Mouse (Mus musculus) midbrain, embryonic 13.5 days (tissue): Measurements from ENCODE around the gene Ces2a. TPM values are rescaled to one million over a fixed set of nuclear protein-coding genes. Genes with fewer than 3 reads are reported as not detected.

Experiments
- ATAC-seq: fragments of 200-750 bp; cut with Nextera tagmentation; 2 replicates; pipeline ENCODE4 v1.8.0; 2017; ENCODE audit warnings: mild to moderate bottlenecking, moderate TSS enrichment, moderate library complexity
- H3K27ac ChIP-seq: fragments of 300-500 bp; sonication (generic); 2 replicates; pipeline ENCODE4 v1.5.1; 2015; ENCODE audit warnings: inconsistent platforms, mild to moderate bottlenecking, moderate library complexity
- H3K27me3 ChIP-seq: fragments of 300-500 bp; sonication (generic); 2 replicates; pipeline ENCODE4 v1.6.1; 2015; ENCODE audit warnings: mild to moderate bottlenecking, inconsistent platforms
- H3K36me3 ChIP-seq: fragments of 300-500 bp; sonication (generic); 2 replicates; pipeline ENCODE4 v1.6.1; 2015; ENCODE audit warnings: mild to moderate bottlenecking, inconsistent platforms
- H3K4me1 ChIP-seq: fragments of 300-500 bp; sonication (generic); replicated peaks from 2 replicates; pipeline ENCODE4 v1.6.1; 2015; ENCODE audit warnings: inconsistent platforms
- H3K4me2 ChIP-seq: fragments of 300-500 bp; sonication (generic); replicated peaks from 2 replicates; pipeline ENCODE4 v1.6.1; 2015; ENCODE audit warnings: moderate library complexity, mild to moderate bottlenecking, inconsistent platforms
- H3K4me3 ChIP-seq: fragments of 300-500 bp; sonication (generic); replicated peaks from 2 replicates; pipeline ENCODE4 v1.5.1; 2015; ENCODE audit warnings: mild to moderate bottlenecking, inconsistent platforms
- H3K9ac ChIP-seq: fragments of 300-500 bp; sonication (generic); replicated peaks from 2 replicates; pipeline ENCODE4 v1.6.1; 2015; ENCODE audit warnings: mild to moderate bottlenecking, inconsistent platforms
- H3K9me3 ChIP-seq: fragments of 300-500 bp; sonication (generic); 2 replicates; pipeline ENCODE4 v1.6.1; 2016; ENCODE audit warnings: mild to moderate bottlenecking, inconsistent platforms
- WGBS: fragments of 180-500 bp; shearing (Covaris S2); methylation state at CpG from one replicate; pipeline ENCODE4 v1.1.7; 2015; 5-methylcytosine and 5-hydroxymethylcytosine counted together
- polyA plus RNA-seq: library from polyadenylated mRNA; unstranded; fragments of >200 nt; fragmentation: Nextera tagmentation; extraction: Ambion mirVana; gene quantifications from 2 replicates; pipeline ENCODE4 v1.2.1, GENCODE M21; 2015

Gene Ces2a
- polyA plus RNA-seq: not detected in 2 replicates

DNA sequence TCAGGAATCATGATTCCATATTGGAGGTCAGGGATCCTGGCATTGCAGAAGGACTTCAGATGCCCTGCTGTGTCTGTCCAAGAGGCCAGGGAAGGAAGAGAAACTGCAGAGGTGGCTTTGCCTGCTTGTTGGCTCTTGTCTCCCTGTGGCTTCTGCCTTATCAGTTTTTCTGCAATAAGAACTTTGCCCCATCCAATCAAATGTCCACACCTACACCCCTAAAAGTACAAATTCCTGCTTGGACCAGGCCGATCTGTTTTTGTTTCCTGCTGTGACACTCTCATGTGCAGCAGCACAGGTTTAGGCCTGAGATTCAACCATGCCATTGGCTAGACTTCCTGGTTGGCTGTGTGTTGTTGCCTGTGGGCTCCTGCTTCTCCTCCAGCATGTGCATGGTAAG is at the start of gene Ces2a:
Gene Ces2a (plus strand): TSS at position 251 of the 400 bp plus-strand sequence.
- ATAC-seq: no peak
- Histone ChIP-seq H3K9ac (no peak within 1 kb of the TSS), H3K27me3 (no peaks in the 10 kb centered on the region), H3K4me1 (no peaks in the 10 kb centered on the region), H3K36me3 (no peaks in the 10 kb centered on the region), H3K4me2 (no peak within 1 kb of the TSS), H3K4me3 (no peak within 1 kb of the TSS), H3K9me3 (no peaks in the 10 kb centered on the region), H3K27ac (no peak within 1 kb of the TSS)
- WGBS: 81% methylated on average over 1 of the region's 1 CpGs

DNA sequence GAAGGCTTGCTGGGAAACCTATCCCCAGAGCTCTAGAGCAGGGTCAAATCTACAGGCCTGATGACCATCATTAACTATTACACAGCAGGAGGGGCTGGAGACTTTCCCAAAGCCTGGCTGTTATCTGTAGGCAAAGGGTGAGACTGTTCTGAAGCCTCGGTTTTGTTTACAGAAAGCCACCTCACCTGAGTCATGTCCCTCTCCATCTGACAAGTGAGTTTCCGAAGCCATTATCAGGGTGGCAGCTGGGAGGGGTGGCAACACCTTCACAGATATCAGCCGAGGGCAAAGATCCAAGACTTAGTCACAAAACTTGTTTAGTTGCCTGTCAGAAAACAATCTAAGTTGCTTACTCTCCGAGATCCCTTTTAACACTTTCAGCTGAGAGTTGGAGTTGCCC is 45.4 kb upstream of the Ces2a start:
- Histone ChIP-seq H3K4me1 (no peaks in the 10 kb centered on the region), H3K4me3 (no peak overlapping the region), H3K27ac (no peak overlapping the region), H3K9me3 (no peaks in the 10 kb centered on the region), H3K36me3 (no peaks in the 10 kb centered on the region), H3K27me3 (no peaks in the 10 kb centered on the region), H3K4me2 (no peak overlapping the region), H3K9ac (no peak overlapping the region)
- 85% methylated on average over 4 of the region's 4 CpGs for WGBS
- ATAC-seq: no peak

- no peaks in the 10 kb centered on the region for H3K4me1 ChIP-seq
- no peak for ATAC-seq
- WGBS: 95% methylated on average over 2 of the region's 2 CpGs
Measured at GRCm38 (mm10) chr8:104698556-104698955, 35.2 kb upstream of the Ces2a start.

GRCm38 (mm10) chr8:104701900-104702299 is 31.9 kb upstream of the Ces2a start:
- Histone ChIP-seq H3K4me2 (no peak overlapping the region), H3K9ac (no peak overlapping the region), H3K4me1 (no peaks in the 10 kb centered on the region), H3K4me3 (no peak overlapping the region), H3K9me3 (no peaks in the 10 kb centered on the region), H3K36me3 (no peaks in the 10 kb centered on the region), H3K27me3 (no peaks in the 10 kb centered on the region), H3K27ac (no peak overlapping the region)
- ATAC-seq: no peak
- 81% methylated on average over 2 of the region's 2 CpGs for WGBS

More at GRCm38 (mm10) chr8:104698556-104698955, 35.2 kb upstream of the Ces2a start:
- Histone ChIP-seq H3K36me3 (no peaks in the 10 kb centered on the region), H3K9ac (no peak overlapping the region), H3K4me2 (no peak overlapping the region), H3K27ac (no peak overlapping the region), H3K9me3 (no peaks in the 10 kb centered on the region), H3K27me3 (no peaks in the 10 kb centered on the region), H3K4me3 (no peak overlapping the region)

GRCm38 (mm10) chr8:104721166-104721565 is 12.6 kb upstream of the Ces2a start:
- Histone ChIP-seq H3K27ac (no peak overlapping the region), H3K9ac (no peak overlapping the region), H3K9me3 (no peaks in the 10 kb centered on the region), H3K4me3 (no peak overlapping the region), H3K4me1 (no peaks in the 10 kb centered on the region), H3K27me3 (no peaks in the 10 kb centered on the region), H3K36me3 (no peaks in the 10 kb centered on the region), H3K4me2 (no peak overlapping the region)
- ATAC-seq: no peak
- 86% methylated on average over 8 of the region's 8 CpGs for WGBS

GRCm38 (mm10) chr8:104731451-104731850 is 2.4 kb upstream of the Ces2a start:
- Histone ChIP-seq H3K36me3 (no peaks in the 10 kb centered on the region), H3K9me3 (no peaks in the 10 kb centered on the region), H3K27ac (no peak overlapping the region), H3K4me1 (no peaks in the 10 kb centered on the region), H3K9ac (no peak overlapping the region), H3K4me2 (no peak overlapping the region), H3K4me3 (no peak overlapping the region), H3K27me3 (no peaks in the 10 kb centered on the region)
- 92% methylated on average over 4 of the region's 4 CpGs for WGBS
- no peak for ATAC-seq

DNA sequence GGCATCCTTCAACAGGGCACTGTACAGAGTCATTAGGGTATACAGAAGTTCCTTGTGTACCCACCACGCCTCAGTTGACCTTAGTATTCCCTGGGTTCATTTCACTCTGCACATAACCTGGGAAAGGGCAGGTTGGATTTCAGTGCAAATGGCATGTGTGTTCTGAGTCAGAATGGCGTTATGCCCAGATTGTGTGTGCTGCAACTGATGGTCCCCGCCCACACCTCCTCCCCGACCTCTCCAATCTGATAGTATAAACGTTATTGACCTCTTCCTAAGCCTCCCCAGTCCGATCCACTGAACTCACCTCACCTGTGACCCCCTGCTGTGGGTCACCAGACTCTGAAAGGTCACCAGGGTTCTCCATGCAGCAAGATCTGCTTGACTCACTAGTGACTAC is 1.8 kb upstream of the Ces2a start:
- no peaks in the 10 kb centered on the region for H3K27me3 ChIP-seq
- no peaks in the 10 kb centered on the region for H3K9me3 ChIP-seq
- H3K4me1 ChIP-seq: no peaks in the 10 kb centered on the region
- no peak for ATAC-seq
- H3K36me3 ChIP-seq: no peaks in the 10 kb centered on the region
- no peak overlapping the region for H3K4me3 ChIP-seq
- H3K27ac ChIP-seq: no peak overlapping the region
- WGBS: 74% methylated on average over 6 of the region's 6 CpGs
- H3K4me2 ChIP-seq: no peak overlapping the region
- H3K9ac ChIP-seq: no peak overlapping the region

GRCm38 (mm10) chr8:104742039-104742438 is 8.2 kb downstream of the Ces2a start:
- Histone ChIP-seq H3K9ac (no peak overlapping the region), H3K9me3 (no peaks in the 10 kb centered on the region), H3K4me3 (no peak overlapping the region), H3K27ac (no peak overlapping the region), H3K27me3 (no peaks in the 10 kb centered on the region), H3K4me2 (no peak overlapping the region), H3K4me1 (no peaks in the 10 kb centered on the region), H3K36me3 (no peaks in the 10 kb centered on the region)
- 84% methylated on average over 1 of the region's 1 CpGs for WGBS
- no peak for ATAC-seq

DNA sequence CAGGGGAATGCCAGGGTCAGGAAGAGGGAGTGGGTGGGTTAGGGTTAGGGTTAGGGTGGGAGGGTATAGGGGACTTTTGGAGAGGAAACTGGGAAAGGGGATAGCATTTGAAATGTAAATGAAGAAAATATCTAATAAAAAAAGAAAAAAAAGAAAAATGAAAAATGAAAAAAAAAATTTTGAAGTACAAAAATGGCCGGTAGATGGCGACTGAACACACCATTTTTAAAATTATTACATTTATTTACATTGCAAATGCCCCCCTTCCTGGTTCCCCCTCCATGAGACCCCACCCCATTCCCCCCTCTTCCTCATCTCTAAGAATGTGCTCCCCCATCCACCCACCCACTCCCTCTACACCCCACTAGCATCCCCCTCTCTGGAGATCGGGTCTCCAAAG is 9.6 kb downstream of the Ces2a start:
- no peak for ATAC-seq
- H3K36me3 ChIP-seq: no peaks in the 10 kb centered on the region
- H3K4me2 ChIP-seq: no peak overlapping the region
- no peak overlapping the region for H3K4me3 ChIP-seq
- H3K9me3 ChIP-seq: no peaks in the 10 kb centered on the region
- H3K4me1 ChIP-seq: no peaks in the 10 kb centered on the region
- no peak overlapping the region for H3K27ac ChIP-seq
- WGBS: 69% methylated on average over 3 of the region's 3 CpGs
- H3K9ac ChIP-seq: no peak overlapping the region
- H3K27me3 ChIP-seq: no peaks in the 10 kb centered on the region

- Histone ChIP-seq H3K4me2 (no peak overlapping the region), H3K27me3 (no peaks in the 10 kb centered on the region), H3K9me3 (no peaks in the 10 kb centered on the region; the same call in 1 of the 2 replicates), H3K4me3 (no peak overlapping the region), H3K27ac (no peak overlapping the region), H3K36me3 (no peaks in the 10 kb centered on the region), H3K4me1 (no peaks in the 10 kb centered on the region), H3K9ac (no peak overlapping the region)
- ATAC-seq: no peak
- 66% methylated on average over 1 of the region's 1 CpGs for WGBS
Measured at GRCm38 (mm10) chr8:104752818-104753217, 19.0 kb downstream of the Ces2a start.

GRCm38 (mm10) chr8:104757621-104758020 is 23.8 kb downstream of the Ces2a start:
- H3K27me3 ChIP-seq: no peaks in the 10 kb centered on the region
- no peaks in the 10 kb centered on the region for H3K4me1 ChIP-seq
- no peak overlapping the region for H3K4me3 ChIP-seq
- H3K9ac ChIP-seq: no peak overlapping the region
- no peak for ATAC-seq
- no peak overlapping the region for H3K4me2 ChIP-seq
- 59% methylated on average over 1 of the region's 1 CpGs for WGBS
- H3K36me3 ChIP-seq: no peaks in the 10 kb centered on the region
- no peaks in the 10 kb centered on the region for H3K9me3 ChIP-seq
- H3K27ac ChIP-seq: no peak overlapping the region

DNA sequence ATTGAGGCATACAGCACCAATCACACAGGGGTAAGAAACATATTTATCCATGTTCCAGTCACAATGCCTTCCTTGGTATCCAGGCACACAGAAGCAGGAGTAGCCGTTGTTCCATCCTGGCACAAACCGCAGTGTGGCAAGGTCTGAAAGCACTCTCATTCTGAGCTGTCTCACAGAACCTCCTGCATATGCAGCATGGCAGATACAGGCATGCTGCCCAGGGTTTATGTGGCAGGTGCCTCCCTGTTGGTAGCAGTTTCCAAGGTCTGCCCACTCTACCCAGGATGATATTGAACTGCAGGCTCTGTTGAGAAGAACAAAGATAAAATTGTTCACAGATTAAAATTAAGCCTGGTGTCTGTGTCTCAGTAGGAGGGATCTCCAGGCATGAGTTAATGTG is 24.4 kb downstream of the Ces2a start:
- 92% methylated on average over 2 of the region's 2 CpGs for WGBS
- ATAC-seq: no peak
- H3K27ac ChIP-seq: no peak overlapping the region
- H3K9me3 ChIP-seq: no peaks in the 10 kb centered on the region
- H3K4me3 ChIP-seq: no peak overlapping the region
- H3K36me3 ChIP-seq: no peaks in the 10 kb centered on the region
- H3K27me3 ChIP-seq: no peaks in the 10 kb centered on the region
- no peak overlapping the region for H3K4me2 ChIP-seq
- no peaks in the 10 kb centered on the region for H3K4me1 ChIP-seq
- H3K9ac ChIP-seq: no peak overlapping the region

DNA sequence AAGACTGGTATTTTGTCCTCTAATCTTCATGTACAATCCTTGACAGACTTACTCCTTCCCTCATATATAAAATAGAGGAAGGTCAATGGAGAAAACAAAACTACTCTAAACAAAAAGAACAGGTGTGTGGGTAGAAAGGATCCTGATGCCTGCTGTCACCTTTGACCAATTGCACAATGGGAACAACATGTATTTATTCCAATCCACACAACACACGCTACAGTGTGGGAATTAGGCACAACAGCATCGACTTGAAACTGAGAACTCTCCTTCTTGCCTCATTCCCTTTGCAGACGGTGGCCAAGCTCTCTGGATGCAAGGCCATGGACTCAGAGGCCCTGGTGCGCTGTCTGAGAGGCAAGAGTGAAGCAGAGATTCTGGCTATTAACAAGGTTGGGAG is 27.3 kb downstream of the Ces2a start:
- no peaks in the 10 kb centered on the region for H3K9me3 ChIP-seq
- 87% methylated on average over 4 of the region's 4 CpGs for WGBS
- no peaks in the 10 kb centered on the region for H3K27me3 ChIP-seq
- no peaks in the 10 kb centered on the region for H3K36me3 ChIP-seq
- no peak overlapping the region for H3K9ac ChIP-seq
- no peak overlapping the region for H3K4me2 ChIP-seq
- H3K4me3 ChIP-seq: no peak overlapping the region
- H3K4me1 ChIP-seq: no peaks in the 10 kb centered on the region
- no peak overlapping the region for H3K27ac ChIP-seq
- no peak for ATAC-seq
